In the genomic region with DNA sequence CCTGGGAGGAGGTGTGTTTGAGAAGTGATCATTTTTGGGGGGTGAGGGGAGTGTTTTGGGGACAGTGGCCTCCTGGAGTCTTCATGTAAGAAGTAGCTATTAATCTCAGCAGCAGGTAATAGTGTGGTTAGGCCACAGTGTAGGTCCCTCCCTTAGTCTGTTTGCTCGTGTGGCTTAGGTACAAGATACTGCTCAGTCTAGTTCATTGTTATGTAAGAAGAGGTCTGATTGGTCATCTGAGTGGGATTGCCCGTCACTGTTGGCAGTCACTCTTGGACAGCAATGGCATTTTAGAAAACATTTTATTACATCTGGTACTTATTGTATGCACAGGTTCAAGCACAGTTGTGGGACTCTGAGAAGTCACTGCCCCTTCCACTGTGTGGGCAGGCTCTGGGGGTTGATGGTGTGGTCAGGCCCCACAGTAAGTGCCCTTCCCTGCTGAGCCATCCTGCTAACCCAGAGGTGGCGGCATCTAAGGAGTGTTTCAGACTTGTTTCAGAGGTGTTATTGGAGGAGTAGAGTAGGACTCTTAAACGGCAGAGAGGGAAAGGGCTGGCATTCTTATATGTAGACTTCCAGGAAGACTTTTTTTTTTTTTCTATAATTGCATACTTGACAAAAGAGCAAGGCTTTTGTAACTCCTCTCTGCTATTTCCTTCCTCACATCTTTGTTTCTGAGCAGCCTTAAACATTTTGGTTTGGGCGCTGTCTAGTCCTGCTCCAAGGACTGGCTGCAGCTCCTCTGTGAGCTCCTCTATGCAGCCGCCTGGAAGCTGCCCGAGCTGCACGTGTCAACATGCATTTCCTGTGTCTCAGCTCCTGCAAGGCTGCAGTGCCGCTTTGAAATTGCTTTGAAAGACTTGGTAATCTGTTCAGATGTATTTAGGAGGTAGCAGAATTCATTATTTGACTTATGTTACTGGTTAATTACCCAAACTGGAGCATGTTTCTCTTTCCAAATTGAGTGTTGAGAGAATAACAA, we compare ENCODE assay signal across 10 mouse cellular contexts. TPM values are rescaled to one million over a fixed set of nuclear protein-coding genes. Genes with fewer than 3 reads are reported as not detected.
DNase-seq lines count a peak whose midpoint lies in the region; ATAC-seq lines count a peak whose summit lies in the region.
"Had no signal": no experiment of that assay in that cellular context is flagged by ENCODE, and none has a peak within 500 bp of the region (broad histone marks: within the 10 kb centered on the region; RNA-seq: fewer than 3 reads in every experiment).

No protein-coding gene starts in this region.

- no peak for ATAC-seq in heart, embryonic 15.5 days (replicated peaks; ENCODE audit: insufficient number of reproducible peaks, insufficient read depth, low FRiP score, low read depth)
- no peak for ATAC-seq in heart, embryonic 12.5 days (ENCODE audit: insufficient number of reproducible peaks, low FRiP score)
- no peak for ATAC-seq in megakaryocyte, adult 5-6 weeks (ENCODE audit: poor library complexity, severe bottlenecking)
- ATAC-seq in intestine, embryonic 15.5 days, result 0 out of 2 replicates have a peak, but pooled peaks have one; percentile 31
- no peak for ATAC-seq in megakaryocyte-erythroid progenitor cell, adult 5-6 weeks (replicated peaks; ENCODE audit: low FRiP score, low TSS enrichment, poor library complexity, severe bottlenecking)

- no peaks in the 10 kb centered on the region for H3K27me3 ChIP-seq in heart, embryonic 15.5 days
- no peaks in the 10 kb centered on the region for H3K27me3 ChIP-seq in heart, embryonic 12.5 days (replicated peaks)
- no peaks in the 10 kb centered on the region for H3K27me3 ChIP-seq in megakaryocyte, embryonic 14.5 days (replicated peaks)
- H3K27me3 ChIP-seq in intestine, embryonic 15.5 days (replicated peaks), result no peaks in the 10 kb centered on the region
- H3K27me3 ChIP-seq: neural tube, embryonic 13.5 days had no signal

- DNase-seq in thymus, postnatal 10 days (ENCODE audit: low spot score in 2 of 2), result peak; percentile 48 to 54
- no peak for DNase-seq in layer of hippocampus, adult 9-11 months
- DNase-seq: gastrocnemius, postnatal 14 days had no signal

- no peaks in the 10 kb centered on the region for H3K9me3 ChIP-seq in heart, embryonic 15.5 days (replicated peaks)
- no peaks in the 10 kb centered on the region for H3K9me3 ChIP-seq in heart, embryonic 12.5 days (replicated peaks)
- no peaks in the 10 kb centered on the region for H3K9me3 ChIP-seq in megakaryocyte, embryonic 14.5 days
- no peaks in the 10 kb centered on the region for H3K9me3 ChIP-seq in intestine, embryonic 15.5 days
- H3K9me3 ChIP-seq: neural tube, embryonic 13.5 days had no signal

- WGBS in heart, embryonic 15.5 days, result 23% methylated on average over 9 of the region's 9 CpGs
- 27% methylated on average over 9 of the region's 9 CpGs for WGBS in heart, embryonic 12.5 days
- WGBS in intestine, embryonic 15.5 days, result 29% methylated on average over 9 of the region's 9 CpGs

- H3K4me3 ChIP-seq in heart, embryonic 15.5 days, result no peak overlapping the region
- H3K4me3 ChIP-seq in heart, embryonic 12.5 days, result no peak overlapping the region
- peak overlapping the region; percentile 46 for H3K4me3 ChIP-seq in megakaryocyte, embryonic 14.5 days (replicated peaks)
- no peak overlapping the region for H3K4me3 ChIP-seq in intestine, embryonic 15.5 days (replicated peaks)
- H3K4me3 ChIP-seq: neural tube, embryonic 13.5 days had no signal

- H3K4me2 ChIP-seq in heart, embryonic 15.5 days, result no peak overlapping the region
- H3K4me2 ChIP-seq in heart, embryonic 12.5 days, result no peak overlapping the region
- H3K4me2 ChIP-seq in intestine, embryonic 15.5 days (replicated peaks), result no peak overlapping the region
- H3K4me2 ChIP-seq: neural tube, embryonic 13.5 days had no signal

- H3K4me1 ChIP-seq in heart, embryonic 15.5 days (replicated peaks), result peaks cover 21% of the 10 kb centered on the region
- peaks cover 24% of the 10 kb centered on the region for H3K4me1 ChIP-seq in heart, embryonic 12.5 days (replicated peaks)
- H3K4me1 ChIP-seq in megakaryocyte, embryonic 14.5 days, result peaks cover 10% of the 10 kb centered on the region
- H3K4me1 ChIP-seq in intestine, embryonic 15.5 days (replicated peaks), result peaks cover 9% of the 10 kb centered on the region
- H3K4me1 ChIP-seq: neural tube, embryonic 13.5 days had no signal

- H3K9ac ChIP-seq in heart, embryonic 15.5 days, result no peak overlapping the region
- H3K9ac ChIP-seq in heart, embryonic 12.5 days, result no peak overlapping the region
- H3K9ac ChIP-seq in intestine, embryonic 15.5 days, result no peak overlapping the region
- H3K9ac ChIP-seq: neural tube, embryonic 13.5 days had no signal

- no peaks in the 10 kb centered on the region for H3K36me3 ChIP-seq in heart, embryonic 15.5 days
- H3K36me3 ChIP-seq in heart, embryonic 12.5 days, result no peaks in the 10 kb centered on the region
- H3K36me3 ChIP-seq in megakaryocyte, embryonic 14.5 days (replicated peaks; ENCODE audit: low read length), result no peaks in the 10 kb centered on the region
- no peaks in the 10 kb centered on the region for H3K36me3 ChIP-seq in intestine, embryonic 15.5 days
- H3K36me3 ChIP-seq: neural tube, embryonic 13.5 days had no signal

- H3K27ac ChIP-seq in heart, embryonic 15.5 days, result peak overlapping the region; percentile 15; the same call in 1 of the 2 replicates
- H3K27ac ChIP-seq in heart, embryonic 12.5 days (ENCODE audit: poor library complexity, severe bottlenecking), result no peak overlapping the region; the same call in none of the 2 replicates
- no peak overlapping the region for H3K27ac ChIP-seq in intestine, embryonic 15.5 days
- H3K27ac ChIP-seq: neural tube, embryonic 13.5 days had no signal

RNA-seq across cellular contexts. Expression of gene Foxo1, which starts 54.6 kb away (rescaled TPM):
- polyA plus RNA-seq in heart, embryonic 15.5 days (2015; fragmentation: Nextera tagmentation; extraction: Ambion mirVana), result 5.4 and 7.1 TPM in 2 replicates
- polyA plus RNA-seq in heart, embryonic 12.5 days (2016; fragmentation: Nextera tagmentation; extraction: Ambion mirVana), result 8.8 and 9.6 TPM in 2 replicates
- polyA plus RNA-seq in megakaryocyte, embryonic 14.5 days (2012; ENCODE audit: insufficient read depth, low replicate concordance), result 1.1 and 1.9 TPM in 2 replicates
- total RNA-seq in megakaryocyte, adult 5-6 weeks (2015), result 8.8 and 10.0 TPM in 2 replicates
- total RNA-seq in megakaryocyte, adult 5-6 weeks (2017), result 1.6 and 2.4 TPM in 2 replicates
- 5.8 and 6.4 TPM in 2 replicates for polyA plus RNA-seq in intestine, embryonic 15.5 days (2015; fragmentation: Nextera tagmentation; extraction: Ambion mirVana)
- 5.9 and 7.4 TPM in 2 replicates for total RNA-seq in megakaryocyte-erythroid progenitor cell, adult 5-6 weeks (2014; fragmentation: Nextera tagmentation)
- total RNA-seq in megakaryocyte-erythroid progenitor cell, adult 5-6 weeks (2017), result 1.6 and 2.3 TPM in 2 replicates
